ENCODE assay signal across 7 mouse cellular contexts in genomic region chr17:56009088-56009961, GRCm38 (mm10). TPM values are rescaled to one million over a fixed set of nuclear protein-coding genes. Genes with fewer than 3 reads are reported as not detected.
DNase-seq lines count a peak whose midpoint lies in the region; ATAC-seq and TF ChIP-seq lines count a peak whose summit lies in the region.

No protein-coding gene starts in this region.

- peak overlapping the region; percentile 96 for H3K27ac ChIP-seq in embryonic facial prominence, embryonic 12.5 days
- H3K27ac ChIP-seq in kidney, adult 2 months (ENCODE audit: insufficient read depth, low read depth, low read length), result peak overlapping the region; percentile 76
- H3K27ac ChIP-seq in limb, embryonic 12.5 days, result peak overlapping the region; percentile 95
- H3K27ac ChIP-seq in midbrain, embryonic 15.5 days, result peak overlapping the region; percentile 97
- H3K27ac ChIP-seq in spleen, adult 2 months (ENCODE audit: insufficient read depth, low read length), result peak overlapping the region; percentile 76

- no peaks in the 10 kb centered on the region for H3K9me3 ChIP-seq in embryonic facial prominence, embryonic 12.5 days
- H3K9me3 ChIP-seq in limb, embryonic 12.5 days, result no peaks in the 10 kb centered on the region
- H3K9me3 ChIP-seq in midbrain, embryonic 15.5 days, result no peaks in the 10 kb centered on the region

- peaks cover 33% of the 10 kb centered on the region for H3K36me3 ChIP-seq in embryonic facial prominence, embryonic 12.5 days
- H3K36me3 ChIP-seq in kidney, adult 2 months (ENCODE audit: control insufficient read depth, insufficient read depth, low read length), result no peaks in the 10 kb centered on the region
- peaks cover 37% of the 10 kb centered on the region for H3K36me3 ChIP-seq in limb, embryonic 12.5 days
- peaks cover 21% of the 10 kb centered on the region for H3K36me3 ChIP-seq in midbrain, embryonic 15.5 days (replicated peaks)
- H3K36me3 ChIP-seq in spleen, adult 2 months (ENCODE audit: control insufficient read depth, insufficient read depth, low read length), result no peaks in the 10 kb centered on the region

- peak; percentile 64 for TF ChIP-seq POLR2A in kidney, adult 2 months (IDR thresholded peaks at IDR 0.05; ENCODE audit: low read depth, low read length)
- peak; percentile 87 for TF ChIP-seq POLR2A in spleen, adult 2 months (IDR thresholded peaks at IDR 0.05; ENCODE audit: low read depth, low read length)

- peak; percentile 38 for TF ChIP-seq CTCF in kidney, adult 2 months (conservative IDR thresholded peaks at IDR 0.05; ENCODE audit: insufficient read depth, insufficient read length, low read depth, low read length)
- peak; percentile 25; the same call in 1 of the 2 replicates for TF ChIP-seq CTCF in spleen, adult 2 months (IDR thresholded peaks at IDR 0.05; ENCODE audit: extremely low read depth, insufficient read depth, insufficient read length, insufficient replicate concordance)

- H3K4me3 ChIP-seq in embryonic facial prominence, embryonic 12.5 days, result peak overlapping the region; percentile 82
- peak overlapping the region; percentile 83 for H3K4me3 ChIP-seq in kidney, adult 2 months (ENCODE audit: insufficient read depth, low read depth, low read length)
- peak overlapping the region; percentile 83 for H3K4me3 ChIP-seq in limb, embryonic 12.5 days (replicated peaks)
- peak overlapping the region; percentile 71 for H3K4me3 ChIP-seq in midbrain, embryonic 15.5 days
- H3K4me3 ChIP-seq in spleen, adult 2 months (ENCODE audit: extremely low read depth, insufficient read depth, insufficient read length), result peak overlapping the region; percentile 76

- H3K4me1 ChIP-seq in embryonic facial prominence, embryonic 12.5 days, result peaks cover 27% of the 10 kb centered on the region
- H3K4me1 ChIP-seq in kidney, adult 2 months (ENCODE audit: control insufficient read depth, insufficient read depth, low read length), result peaks cover 3% of the 10 kb centered on the region; the same call in 1 of the 2 replicates
- peaks cover 28% of the 10 kb centered on the region for H3K4me1 ChIP-seq in limb, embryonic 12.5 days (replicated peaks)
- H3K4me1 ChIP-seq in midbrain, embryonic 15.5 days, result peaks cover 33% of the 10 kb centered on the region
- H3K4me1 ChIP-seq in spleen, adult 2 months (ENCODE audit: control insufficient read depth, insufficient read depth, insufficient read length), result peaks cover 10% of the 10 kb centered on the region; the same call in 1 of the 2 replicates

- WGBS in embryonic facial prominence, embryonic 12.5 days, result 1% methylated on average over 62 of the region's 62 CpGs
- WGBS in kidney, adult 2 months, result 1% methylated on average over 62 of the region's 62 CpGs
- under 1% methylated on average over 61 of the region's 62 CpGs for WGBS in limb, embryonic 12.5 days
- under 1% methylated on average over 62 of the region's 62 CpGs for WGBS in midbrain, embryonic 15.5 days
- 1% methylated on average over 62 of the region's 62 CpGs for WGBS in spleen, adult 2 months

- peak overlapping the region; percentile 85 for H3K9ac ChIP-seq in embryonic facial prominence, embryonic 12.5 days
- peak overlapping the region; percentile 81 for H3K9ac ChIP-seq in limb, embryonic 12.5 days (replicated peaks)
- H3K9ac ChIP-seq in midbrain, embryonic 15.5 days, result peak overlapping the region; percentile 84

- ATAC-seq in embryonic facial prominence, embryonic 12.5 days (ENCODE audit: insufficient number of reproducible peaks, insufficient read depth, low FRiP score, low TSS enrichment), result peak; percentile 90
- ATAC-seq in limb, embryonic 12.5 days (ENCODE audit: insufficient number of reproducible peaks, insufficient read depth, low FRiP score, low TSS enrichment, low read depth), result peak; percentile 87
- ATAC-seq in midbrain, embryonic 15.5 days (replicated peaks), result peak; percentile 93

- peak overlapping the region; percentile 93 for H3K4me2 ChIP-seq in embryonic facial prominence, embryonic 12.5 days (replicated peaks)
- H3K4me2 ChIP-seq in limb, embryonic 12.5 days, result peak overlapping the region; percentile 90
- H3K4me2 ChIP-seq in midbrain, embryonic 15.5 days, result peak overlapping the region; percentile 96

- no peaks in the 10 kb centered on the region for H3K27me3 ChIP-seq in embryonic facial prominence, embryonic 12.5 days
- no peaks in the 10 kb centered on the region for H3K27me3 ChIP-seq in kidney, adult 2 months (replicated peaks; ENCODE audit: control insufficient read depth, insufficient read depth, low read length)
- H3K27me3 ChIP-seq in limb, embryonic 12.5 days, result peaks cover 3% of the 10 kb centered on the region; the same call in 1 of the 2 replicates
- no peaks in the 10 kb centered on the region; the same call in 1 of the 2 replicates for H3K27me3 ChIP-seq in midbrain, embryonic 15.5 days (replicated peaks)
- no peaks in the 10 kb centered on the region for H3K27me3 ChIP-seq in spleen, adult 2 months (ENCODE audit: control insufficient read depth, insufficient read depth, low read length)

- peak; percentile 94 for DNase-seq in adrenal gland, postnatal 25 days
- DNase-seq in heart, adult 18-20 months, result peak; percentile 94 to 96
- DNase-seq in kidney, adult 2 months, result peak; percentile 97
- peak; percentile 76 to 89 for DNase-seq in spleen, adult 2 months (ENCODE audit: low read depth in 1 of 2, low spot score in 2 of 2)

RNA-seq across cellular contexts. Expression of gene Mpnd, which starts 3.8 kb away (rescaled TPM):
- total RNA-seq in adrenal gland, postnatal 25 days (2021), result 119 and 129 TPM in 2 replicates
- 174 and 193 TPM in 2 replicates for polyA plus RNA-seq in embryonic facial prominence, embryonic 12.5 days (2016; fragmentation: Nextera tagmentation; extraction: Ambion mirVana)
- 10 to 100 TPM; 59.7 to 60.5 TPM for total RNA-seq in heart, adult 18-20 months (2021)
- 98.3 and 116 TPM in 2 replicates for polyA plus RNA-seq in kidney, adult 2 months (2012; rRNA removed)
- 165 and 169 TPM in 2 replicates for polyA plus RNA-seq in limb, embryonic 12.5 days (2016; fragmentation: Nextera tagmentation; extraction: Ambion mirVana)
- polyA plus RNA-seq in midbrain, embryonic 15.5 days (2015; fragmentation: Nextera tagmentation; extraction: Ambion mirVana), result 152 and 167 TPM in 2 replicates
- 76.7 and 135 TPM in 2 replicates for polyA plus RNA-seq in spleen, adult 2 months (2012; rRNA removed)

RNA-seq across cellular contexts. Expression of gene Stap2, which starts 3.9 kb away (rescaled TPM):
- 7.7 and 8.3 TPM in 2 replicates for total RNA-seq in adrenal gland, postnatal 25 days (2021)
- 6.4 and 8.0 TPM in 2 replicates for polyA plus RNA-seq in embryonic facial prominence, embryonic 12.5 days (2016; fragmentation: Nextera tagmentation; extraction: Ambion mirVana)
- total RNA-seq in heart, adult 18-20 months (2021), result 10 to 100 TPM; 12.3 to 12.9 TPM
- 20.1 and 22.6 TPM in 2 replicates for polyA plus RNA-seq in kidney, adult 2 months (2012; rRNA removed)
- polyA plus RNA-seq in limb, embryonic 12.5 days (2016; fragmentation: Nextera tagmentation; extraction: Ambion mirVana), result 7.2 and 9.2 TPM in 2 replicates
- 5.8 and 6.0 TPM in 2 replicates for polyA plus RNA-seq in midbrain, embryonic 15.5 days (2015; fragmentation: Nextera tagmentation; extraction: Ambion mirVana)
- polyA plus RNA-seq in spleen, adult 2 months (2012; rRNA removed), result 9.1 and 12.0 TPM in 2 replicates

RNA-seq across cellular contexts. Expression of gene Fsd1, which starts 23.0 kb away (rescaled TPM):
- total RNA-seq in adrenal gland, postnatal 25 days (2021), result 1.5 and 2.2 TPM in 2 replicates
- polyA plus RNA-seq in embryonic facial prominence, embryonic 12.5 days (2016; fragmentation: Nextera tagmentation; extraction: Ambion mirVana), result 52.0 and 54.7 TPM in 2 replicates
- total RNA-seq in heart, adult 18-20 months (2021), result not detected
- 0.36 and 0.48 TPM in 2 replicates for polyA plus RNA-seq in kidney, adult 2 months (2012; rRNA removed)
- polyA plus RNA-seq in limb, embryonic 12.5 days (2016; fragmentation: Nextera tagmentation; extraction: Ambion mirVana), result 42.4 and 43.2 TPM in 2 replicates
- polyA plus RNA-seq in midbrain, embryonic 15.5 days (2015; fragmentation: Nextera tagmentation; extraction: Ambion mirVana), result 203 and 208 TPM in 2 replicates
- 0.06 and 0.07 TPM in 2 replicates for polyA plus RNA-seq in spleen, adult 2 months (2012; rRNA removed)

RNA-seq across cellular contexts. Expression of gene Sh3gl1, which starts 27.1 kb away (rescaled TPM):
- 51.5 and 57.1 TPM in 2 replicates for total RNA-seq in adrenal gland, postnatal 25 days (2021)
- 173 and 175 TPM in 2 replicates for polyA plus RNA-seq in embryonic facial prominence, embryonic 12.5 days (2016; fragmentation: Nextera tagmentation; extraction: Ambion mirVana)
- 10 to 100 TPM; 11.7 to 13.7 TPM for total RNA-seq in heart, adult 18-20 months (2021)
- 48.7 and 56.7 TPM in 2 replicates for polyA plus RNA-seq in kidney, adult 2 months (2012; rRNA removed)
- 171 and 175 TPM in 2 replicates for polyA plus RNA-seq in limb, embryonic 12.5 days (2016; fragmentation: Nextera tagmentation; extraction: Ambion mirVana)
- 117 and 119 TPM in 2 replicates for polyA plus RNA-seq in midbrain, embryonic 15.5 days (2015; fragmentation: Nextera tagmentation; extraction: Ambion mirVana)
- 72.3 and 80.8 TPM in 2 replicates for polyA plus RNA-seq in spleen, adult 2 months (2012; rRNA removed)

RNA-seq across cellular contexts. Expression of gene Chaf1a, which starts 30.9 kb away (rescaled TPM):
- 8.2 and 9.8 TPM in 2 replicates for total RNA-seq in adrenal gland, postnatal 25 days (2021)
- 44.5 and 45.8 TPM in 2 replicates for polyA plus RNA-seq in embryonic facial prominence, embryonic 12.5 days (2016; fragmentation: Nextera tagmentation; extraction: Ambion mirVana)
- 1 to 10 TPM; 1.1 to 1.3 TPM for total RNA-seq in heart, adult 18-20 months (2021)
- polyA plus RNA-seq in kidney, adult 2 months (2012; rRNA removed), result 1.0 and 1.2 TPM in 2 replicates
- polyA plus RNA-seq in limb, embryonic 12.5 days (2016; fragmentation: Nextera tagmentation; extraction: Ambion mirVana), result 48.8 and 51.2 TPM in 2 replicates
- polyA plus RNA-seq in midbrain, embryonic 15.5 days (2015; fragmentation: Nextera tagmentation; extraction: Ambion mirVana), result 5.0 and 5.5 TPM in 2 replicates
- polyA plus RNA-seq in spleen, adult 2 months (2012; rRNA removed), result 2.8 and 4.3 TPM in 2 replicates

Comparison
In these comparisons a context has a peak if more than half of its experiments do, and no peak if none do; other contexts are left out.
1. Peak in every context shown above with its lines: DNase-seq, ATAC-seq, H3K4me3 ChIP-seq and H3K27ac ChIP-seq.
2. RNA of gene Fsd1, which starts 23.0 kb away (polyA plus RNA-seq): 203 to 208 TPM in midbrain, embryonic 15.5 days, 52.0 to 54.7 TPM in embryonic facial prominence, embryonic 12.5 days and 42.4 to 43.2 TPM in limb, embryonic 12.5 days; 0.36 to 0.48 TPM in kidney, adult 2 months and 0.06 to 0.07 TPM in spleen, adult 2 months; every median in the first group is over 10 times any median in the second.